Mouse (Mus musculus) Patski (cell line): Measurements from ENCODE around the gene Hist2h2ab. TPM values are rescaled to one million over a fixed set of nuclear protein-coding genes. Genes with fewer than 3 reads are reported as not detected.
"Not testable (repeated sequence)": the region's sequence is repeated elsewhere in the genome, so short reads cannot be mapped to it uniquely, and the experiment has no call there.

Source experiments
- ATAC-seq: fragments of 100-300 bp; one replicate; pipeline ENCODE4 v1.8.0; 2021
- CTCF ChIA-PET: fragments of 350-600 bp; sonication (Branson Sonifier 250); formaldehyde crosslinking; loops from one replicate; lab custom pipeline; 2022; ENCODE audit warnings: inconsistent platforms; lab: Charles Lee
- POLR2A ChIA-PET: fragments of 350-600 bp; sonication (Branson Sonifier 250); formaldehyde crosslinking; loops from one replicate; lab custom pipeline; 2022; ENCODE audit warnings: antibody characterized with exemption, inconsistent platforms; lab: Charles Lee
- DNase-seq: peaks from one replicate; pipeline ENCODE4 v3.0.0-alpha.2; 2011; ENCODE audit warnings: low read depth, low spot score
- H3K27me3 ChIP-seq: fragments of 371-371 bp; one replicate; pipeline ENCODE4 v1.5.1; 2021
- CTCF ChIP-seq: fragments of 100-300 bp; IDR thresholded peaks from one replicate; pipeline ENCODE4 v1.5.1; 2021
- in situ Hi-C: fragments of 300-500 bp; cut with MboI; formaldehyde crosslinking; loops from 3 replicates; pipeline ENCODE4 v1.11.1; 2018; ENCODE audit warnings: low pct_unique_long_range_greater_than_20kb, mixed read lengths
- polyA plus RNA-seq: library from polyadenylated mRNA; unstranded; gene quantifications from one replicate; pipeline ENCODE4 v1.2.3, GENCODE M21; 2021

The Hist2h2ab gene
- polyA plus RNA-seq: 1.0 TPM

DNA sequence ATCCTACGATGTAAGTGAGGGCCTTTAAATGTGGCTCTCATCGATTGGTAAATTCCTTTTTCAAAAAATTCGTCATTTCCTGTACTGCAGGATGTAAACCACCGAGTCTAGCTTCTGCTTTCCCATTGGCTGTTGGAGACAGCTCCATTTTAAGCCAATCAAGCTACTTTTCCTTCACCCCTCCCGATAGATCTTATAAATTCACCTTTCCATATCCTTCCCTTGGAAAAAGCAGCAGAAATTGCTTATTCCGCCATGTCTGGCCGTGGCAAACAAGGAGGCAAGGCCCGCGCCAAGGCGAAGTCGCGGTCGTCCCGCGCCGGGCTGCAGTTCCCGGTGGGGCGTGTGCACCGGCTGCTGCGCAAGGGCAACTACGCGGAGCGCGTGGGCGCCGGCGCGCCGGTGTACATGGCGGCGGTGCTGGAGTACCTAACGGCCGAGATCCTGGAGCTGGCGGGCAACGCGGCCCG is at the start of gene Hist2h2ab, which contains the start of gene Bola1:
TSS of gene Hist2h2ab (plus strand) at position 205 of the 470 bp plus-strand sequence.
TSS of gene Bola1 (minus strand) at position 49 of the 470 bp plus-strand sequence.
- ChIA-PET POLR2A (interaction anchor here (0.8 to 5.6 kb wide), 17 partner anchors 10 to 162 kb away, joined by 3 to 56 read pairs (median 8); partner anchors contain the start of genes Hist2h2aa1, Hist2h2bb, Hist2h3b and Hist2h4), CTCF (interaction anchor here (0.8 to 3.8 kb wide), 23 partner anchors 8 to 256 kb away, joined by 3 to 28 read pairs (median 5); partner anchors contain the start of genes Hist2h2bb and Hist2h4)
- no peak for TF ChIP-seq CTCF
- ATAC-seq (peak; percentile 56), DNase-seq (peak; percentile 87)
- in situ Hi-C loops: loop anchor here (5.0 to 10.0 kb wide), 2 partner anchors 48 to 155 kb away; partner anchors contain the start of genes Hist2h2bb and Hist2h3b
- no peaks in the 10 kb centered on the region for H3K27me3 ChIP-seq

DNA sequence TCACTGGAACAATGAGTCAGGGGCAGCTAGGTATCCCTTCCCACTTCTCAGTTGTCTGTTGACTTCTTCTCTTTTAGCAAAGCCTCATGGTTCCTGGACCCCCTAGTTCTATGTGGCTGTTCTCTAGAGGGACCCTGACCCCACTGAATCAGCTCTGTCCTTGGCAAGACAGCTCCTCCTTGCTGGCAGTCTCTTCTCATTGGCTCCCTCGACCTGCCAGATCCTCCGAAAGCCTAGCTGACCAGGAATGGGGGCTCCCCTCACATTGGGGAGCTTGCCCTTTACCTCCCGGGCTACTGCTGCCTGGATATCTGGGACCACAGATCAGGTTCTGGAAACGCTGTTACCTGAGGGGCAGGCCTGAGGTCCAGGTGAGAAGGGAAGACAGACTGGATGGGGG is 49.4 kb upstream of the Hist2h2ab start:
- H3K27me3 ChIP-seq: no peaks in the 10 kb centered on the region
- in situ Hi-C loops: no loop called here
- TF ChIP-seq CTCF: no peak
- ChIA-PET CTCF (interaction anchor here (1.0 to 3.7 kb wide), 6 partner anchors 8 to 107 kb away, joined by 3 to 17 read pairs (median 4); partner anchors contain the start of gene Mtmr11), POLR2A (interaction anchor here (0.8 to 2.0 kb wide), 3 partner anchors 49 to 83 kb away, joined by 3 to 8 read pairs (median 5); partner anchors contain the start of genes Bola1 and Hist2h2ab)
- no peak for ATAC-seq
- DNase-seq: no peak

DNA sequence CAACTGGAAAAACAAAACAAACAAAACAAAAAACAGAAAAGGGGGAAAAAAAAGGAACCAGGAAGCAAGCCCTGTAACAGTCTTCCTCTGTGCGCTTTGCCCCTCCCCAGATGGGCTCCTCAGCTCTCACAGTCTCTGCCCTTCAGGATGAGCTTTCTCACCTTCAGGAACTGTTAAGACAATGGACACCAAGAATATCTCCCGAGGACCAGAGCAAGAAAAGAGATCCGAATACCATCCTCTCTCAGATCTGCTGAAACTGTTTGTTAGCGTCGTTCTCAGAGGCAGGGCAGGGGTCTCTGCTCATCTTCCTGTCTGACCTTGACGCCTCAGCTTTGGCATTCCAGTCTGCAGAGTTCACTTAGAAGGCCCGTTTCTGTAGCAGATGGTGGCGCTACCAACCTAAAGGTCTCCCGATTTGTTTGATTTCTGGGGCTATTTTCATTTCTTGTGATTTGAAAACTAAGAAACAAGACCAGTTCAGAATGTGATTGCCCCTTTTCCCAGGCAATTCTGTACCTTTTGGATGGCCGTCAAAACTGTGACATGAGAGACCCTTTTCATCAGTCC is 48.6 kb upstream of the Hist2h2ab start:
- no peak for DNase-seq
- TF ChIP-seq CTCF: no peak
- CTCF ChIA-PET: interaction anchor here (1.7 to 3.7 kb wide), 2 partner anchors 9 to 104 kb away, joined by 5 to 17 read pairs; partner anchors contain the start of gene Mtmr11

DNA sequence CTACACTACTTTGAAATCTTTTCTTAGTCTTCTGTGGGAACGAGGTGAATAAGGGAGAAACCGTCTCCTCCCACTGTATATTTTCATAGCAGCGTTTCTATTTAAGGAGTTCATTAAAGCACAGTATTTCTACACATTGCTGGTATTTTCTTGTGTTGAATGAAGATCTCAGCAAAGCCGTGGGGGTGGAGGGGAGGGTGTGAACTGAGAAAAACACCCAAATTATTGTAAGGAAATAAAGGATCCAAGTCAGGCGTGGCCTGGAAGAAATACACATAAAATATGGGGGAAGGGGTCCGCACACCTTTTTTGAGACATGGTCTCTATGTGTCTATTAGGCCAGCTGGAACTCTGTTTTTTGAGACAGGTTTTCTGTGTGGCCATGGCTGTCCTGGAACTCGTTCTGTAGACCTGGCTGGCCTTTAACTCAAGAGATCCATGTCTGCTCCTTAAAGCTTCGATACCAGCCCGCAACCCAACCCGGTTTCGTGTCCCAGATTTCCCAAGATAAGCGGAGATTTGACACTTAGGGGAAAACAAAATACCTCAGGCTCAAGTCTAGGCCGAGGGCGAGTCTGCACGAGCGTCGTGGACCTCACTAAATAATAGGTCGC is 48.0 kb upstream of the Hist2h2ab start:
- DNase-seq: no peak
- in situ Hi-C loops: no loop called here
- no peak for ATAC-seq
- CTCF ChIA-PET: interaction anchor here (3.7 kb wide), 1 partner anchor 9 kb away, joined by 17 read pairs; the partner anchor contains the start of gene Mtmr11
- no peak for TF ChIP-seq CTCF
- POLR2A ChIA-PET: interaction anchor here (1.0 to 5.5 kb wide), 5 partner anchors 10 to 91 kb away, joined by 3 to 49 read pairs (median 9); partner anchors contain the start of genes Mtmr11 and Sv2a
- no peaks in the 10 kb centered on the region for H3K27me3 ChIP-seq

More for the DNA sequence above, 48.6 kb upstream of the Hist2h2ab start:
- H3K27me3 ChIP-seq: no peaks in the 10 kb centered on the region
- POLR2A ChIA-PET: interaction anchor here (0.8 to 5.5 kb wide), 6 partner anchors 9 to 90 kb away, joined by 3 to 49 read pairs (median 7); partner anchors contain the start of genes Mtmr11 and Sv2a
- in situ Hi-C loops: no loop called here
- ATAC-seq: no peak

DNA sequence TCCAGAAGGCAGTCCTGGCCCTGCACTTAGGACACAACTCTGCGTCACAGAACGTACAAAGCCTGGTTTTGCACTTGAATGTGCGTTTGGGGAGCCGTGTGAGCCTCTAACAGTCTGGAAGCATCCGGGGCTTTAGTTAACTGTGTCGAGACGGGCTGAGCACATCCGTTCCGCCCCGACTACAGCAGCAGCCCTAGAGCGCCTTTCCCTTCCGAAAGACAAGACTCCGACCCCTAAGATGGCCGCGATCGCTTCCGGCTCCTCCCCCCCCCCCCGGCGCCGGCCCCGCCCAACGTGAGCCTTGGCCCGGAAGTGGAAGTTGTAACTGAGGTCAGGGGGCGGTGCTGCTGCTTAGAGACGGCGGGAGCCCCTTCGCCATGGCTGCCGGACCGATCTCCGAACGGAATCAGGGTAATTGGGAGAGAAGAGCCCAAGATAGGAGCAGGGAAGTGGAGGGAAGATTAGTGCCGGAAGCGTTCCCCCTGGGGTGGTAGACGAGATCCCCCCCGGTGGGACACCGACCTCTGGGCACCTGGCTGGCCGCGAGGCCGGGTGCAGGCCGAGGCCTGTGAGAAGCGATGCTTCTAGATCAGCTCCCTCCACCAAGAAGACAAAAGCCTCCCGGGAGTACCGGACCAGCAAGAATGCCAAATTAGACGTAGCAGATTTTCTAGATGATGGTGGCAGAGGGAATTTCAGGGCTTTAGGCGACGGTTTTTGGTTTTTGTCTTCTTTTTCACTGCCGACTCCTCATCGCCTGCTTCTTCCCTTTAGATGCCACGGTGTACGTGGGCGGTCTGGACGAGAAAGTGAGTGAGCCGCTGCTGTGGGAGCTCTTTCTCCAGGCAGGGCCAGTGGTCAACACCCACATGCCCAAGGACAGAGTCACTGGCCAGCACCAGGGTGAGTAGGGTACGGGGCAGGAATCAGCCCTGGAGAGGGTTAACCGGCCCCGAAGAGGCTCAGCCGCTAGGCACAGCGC is 47.2 kb upstream of the Hist2h2ab start, which contains the start of gene Sf3b4:
TSS of gene Sf3b4 (plus strand) at position 136 of the 982 bp plus-strand sequence.
- in situ Hi-C loops: no loop called here
- DNase-seq: peak; percentile 66
- H3K27me3 ChIP-seq: no peaks in the 10 kb centered on the region
- peak; percentile 74 for ATAC-seq
- CTCF ChIA-PET: interaction anchor here (1.4 to 3.7 kb wide), 2 partner anchors 10 to 89 kb away, joined by 3 to 17 read pairs; partner anchors contain the start of gene Mtmr11
- POLR2A ChIA-PET: interaction anchor here (1.0 to 5.5 kb wide), 7 partner anchors 9 to 90 kb away, joined by 3 to 49 read pairs (median 3); partner anchors contain the start of genes Hist2h2ac, Hist2h2be, Mtmr11 and Sv2a
- no peak for TF ChIP-seq CTCF

DNA sequence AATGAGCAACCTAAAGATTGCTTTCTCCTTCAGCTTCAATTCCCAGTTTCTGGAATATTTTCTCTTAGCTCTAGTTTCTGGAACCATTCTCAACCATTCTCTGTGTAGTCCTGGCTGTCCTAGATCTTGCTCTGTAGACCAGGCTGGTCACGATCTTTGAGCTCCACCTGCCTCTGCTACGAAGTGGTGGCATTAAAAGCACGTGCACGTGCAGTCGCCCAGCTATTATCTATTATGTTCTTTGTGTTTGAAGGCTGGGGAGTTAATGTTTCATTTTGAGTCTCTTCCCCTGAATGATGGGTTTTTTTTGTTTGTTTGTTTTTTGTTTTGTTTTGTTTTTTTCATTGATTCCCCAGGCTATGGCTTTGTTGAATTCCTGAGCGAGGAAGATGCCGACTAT is 46.5 kb upstream of the Hist2h2ab start:
- ChIA-PET CTCF (interaction anchor here (1.4 to 3.7 kb wide), 2 partner anchors 11 to 89 kb away, joined by 3 to 17 read pairs; partner anchors contain the start of gene Mtmr11), POLR2A (interaction anchor here (1.1 to 5.5 kb wide), 7 partner anchors 8 to 89 kb away, joined by 3 to 49 read pairs (median 3); partner anchors contain the start of genes Hist2h2ac, Hist2h2be, Mtmr11 and Sv2a)
- DNase-seq (no peak), ATAC-seq (no peak)
- no peak for TF ChIP-seq CTCF
- in situ Hi-C loops: no loop called here
- no peaks in the 10 kb centered on the region for H3K27me3 ChIP-seq

DNA sequence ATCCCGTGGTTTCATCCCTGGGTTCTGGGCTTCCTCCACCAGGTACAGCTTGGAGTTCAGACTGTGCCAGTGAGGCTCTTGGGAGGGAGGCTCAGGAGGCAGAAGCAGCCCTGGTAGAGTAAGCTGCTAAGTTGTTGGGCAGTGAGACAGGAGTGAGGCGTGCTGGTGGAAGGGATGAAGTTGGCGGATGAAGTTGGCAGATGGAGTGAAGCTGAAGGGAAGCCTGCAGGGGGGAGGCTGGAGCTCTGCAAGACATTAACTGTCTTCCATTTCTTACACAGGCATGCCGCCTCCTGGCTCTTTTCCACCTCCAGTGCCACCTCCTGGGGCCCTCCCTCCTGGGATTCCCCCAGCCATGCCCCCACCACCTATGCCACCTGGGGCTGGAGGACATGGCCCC is 45.6 kb upstream of the Hist2h2ab start:
- DNase-seq, ATAC-seq, in situ Hi-C loops, H3K27me3 ChIP-seq: not testable (repeated sequence)
- CTCF ChIA-PET: interaction anchor here (1.3 kb wide), 1 partner anchor 11 kb away, joined by 3 read pairs; no protein-coding TSS in a partner anchor
- POLR2A ChIA-PET: interaction anchor here (1.3 to 5.5 kb wide), 4 partner anchors 9 to 47 kb away, joined by 3 to 49 read pairs (median 12); partner anchors contain the start of genes Hist2h2ac, Hist2h2be and Mtmr11

DNA sequence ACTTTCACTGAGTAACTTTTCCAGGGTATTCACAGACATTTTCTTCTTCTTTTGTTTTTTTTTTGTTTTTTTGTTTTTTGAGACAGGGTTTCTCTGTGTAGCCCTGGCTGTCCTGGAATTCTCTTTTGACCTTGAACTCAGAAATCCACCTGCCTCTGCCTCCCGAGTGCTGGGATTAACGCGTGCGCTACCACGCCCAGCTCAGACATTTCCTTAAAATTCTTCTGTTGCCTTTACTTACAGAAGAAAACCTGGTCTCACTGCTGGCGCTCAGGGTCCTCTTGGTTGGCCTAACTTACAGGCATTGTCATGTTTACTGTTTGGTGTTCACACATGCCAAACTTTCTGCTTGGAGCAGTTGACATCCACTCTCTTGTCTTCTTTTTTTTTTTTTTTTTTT is 44.4 kb upstream of the Hist2h2ab start:
- ChIA-PET POLR2A (interaction anchor here (0.7 to 5.5 kb wide), 3 partner anchors 13 to 28 kb away, joined by 4 to 49 read pairs (median 20); partner anchors contain the start of gene Mtmr11), CTCF (interaction anchor here (1.3 kb wide), 1 partner anchor 13 kb away, joined by 3 read pairs; no protein-coding TSS in a partner anchor)
- in situ Hi-C loops: no loop called here
- ATAC-seq (no peak), DNase-seq (no peak)
- TF ChIP-seq CTCF: no peak
- H3K27me3 ChIP-seq: no peaks in the 10 kb centered on the region
